Mouse (Mus musculus) hindbrain, embryonic 11.5 days (tissue): ENCODE measurements around the gene Oxt. TPM values are rescaled to one million over a fixed set of nuclear protein-coding genes. Genes with fewer than 3 reads are reported as not detected.
A peak's percentile ranks its signal among the peaks of the same experiment; 100 is the strongest.

Source experiments
- ATAC-seq: fragments of 200-750 bp; cut with Nextera tagmentation; 2 replicates; pipeline ENCODE4 v1.8.0; 2017; ENCODE audit warnings: mild to moderate bottlenecking, moderate TSS enrichment, moderate library complexity; ENCODE audit not compliant: low FRiP score
- DNase-seq: peaks from one replicate; pipeline ENCODE4 v3.0.0-alpha.2; 2015; ENCODE audit warnings: low spot score
- H3K27ac ChIP-seq: fragments of 300-500 bp; sonication (generic); 2 replicates; pipeline ENCODE4 v1.5.1; 2014; ENCODE audit warnings: mild to moderate bottlenecking, low read depth, low read length
- H3K27me3 ChIP-seq: fragments of 300-500 bp; sonication (generic); 2 replicates; pipeline ENCODE4 v1.6.1; 2014; ENCODE audit warnings: mild to moderate bottlenecking, low read length, moderate library complexity, mixed read lengths; ENCODE audit not compliant: control insufficient read depth, insufficient read depth
- H3K36me3 ChIP-seq: fragments of 300-500 bp; sonication (generic); 2 replicates; pipeline ENCODE4 v1.6.1; 2014; ENCODE audit warnings: mild to moderate bottlenecking, low read length, moderate library complexity, mixed read lengths; ENCODE audit not compliant: control insufficient read depth, insufficient read depth
- H3K4me1 ChIP-seq: fragments of 300-500 bp; sonication (generic); replicated peaks from 2 replicates; pipeline ENCODE4 v1.6.1; 2014; ENCODE audit warnings: low read length, mixed read lengths; ENCODE audit not compliant: control insufficient read depth, insufficient read depth
- H3K4me2 ChIP-seq: fragments of 300-500 bp; sonication (generic); replicated peaks from 2 replicates; pipeline ENCODE4 v1.6.1; 2014; ENCODE audit warnings: mild to moderate bottlenecking, low read depth, low read length
- H3K4me3 ChIP-seq: fragments of 300-500 bp; sonication (generic); 2 replicates; pipeline ENCODE4 v1.5.1; 2014; ENCODE audit warnings: low read depth, low read length
- H3K9ac ChIP-seq: fragments of 300-500 bp; sonication (generic); 2 replicates; pipeline ENCODE4 v1.6.1; 2014; ENCODE audit warnings: low read depth, low read length
- H3K9me3 ChIP-seq: fragments of 300-500 bp; sonication (generic); 2 replicates; pipeline ENCODE4 v1.6.1; 2016; ENCODE audit warnings: low read length; ENCODE audit not compliant: control insufficient read depth
- WGBS: fragments of 180-500 bp; shearing (Covaris S2); extraction: QIAGEN DNeasy Blood & Tissue Kit; methylation state at CpG from one replicate; pipeline ENCODE4 v1.1.7; 2014; 5-methylcytosine and 5-hydroxymethylcytosine counted together
- polyA plus RNA-seq: library from polyadenylated mRNA; unstranded; fragments of >200 nt; fragmentation: Nextera tagmentation; extraction: Ambion mirVana; gene quantifications from 2 replicates; pipeline ENCODE4 v1.2.1, GENCODE M21; 2014

Gene Oxt
- polyA plus RNA-seq, 1 experiment from 2014 or later: not detected

DNA sequence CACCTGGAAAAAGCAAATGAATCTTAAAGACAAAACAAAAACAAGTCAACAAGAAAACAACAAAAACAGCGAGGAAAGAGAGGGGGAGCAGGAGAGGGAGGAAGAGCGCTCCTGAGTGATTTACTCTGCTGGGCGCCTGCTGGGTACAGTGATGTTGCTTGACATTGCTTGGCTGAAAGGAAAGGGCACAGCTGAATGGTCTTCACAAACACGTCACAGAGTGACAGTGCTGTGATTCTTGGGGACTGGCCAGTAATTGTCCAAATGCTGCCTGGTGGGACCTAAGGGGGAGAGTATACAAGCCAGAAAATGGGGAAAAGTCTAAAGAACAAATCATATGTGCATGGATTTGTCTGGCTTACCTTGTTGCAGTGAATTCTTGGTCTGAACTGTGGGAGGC is 26.2 kb downstream of the Oxt start:
- ATAC-seq (no peak), DNase-seq (no peak)
- Histone ChIP-seq H3K4me3 (no peak overlapping the region), H3K36me3 (no peaks in the 10 kb centered on the region; the same call in 1 of the 2 replicates), H3K4me1 (no peaks in the 10 kb centered on the region), H3K9me3 (no peaks in the 10 kb centered on the region), H3K9ac (no peak overlapping the region), H3K27me3 (no peaks in the 10 kb centered on the region), H3K27ac (no peak overlapping the region), H3K4me2 (no peak overlapping the region)
- 91% methylated on average over 4 of the region's 4 CpGs for WGBS

- Histone ChIP-seq H3K27me3 (no peaks in the 10 kb centered on the region), H3K4me1 (no peaks in the 10 kb centered on the region), H3K4me3 (no peak overlapping the region), H3K27ac (no peak overlapping the region), H3K4me2 (no peak overlapping the region), H3K9ac (no peak overlapping the region), H3K36me3 (peaks cover 9% of the 10 kb centered on the region; the same call in 1 of the 2 replicates), H3K9me3 (no peaks in the 10 kb centered on the region)
- 53% methylated on average over 3 of the region's 3 CpGs for WGBS
- DNase-seq (peak; percentile 41), ATAC-seq (no peak)
Measured at GRCm38 (mm10) chr2:130613091-130613490, 37.1 kb downstream of the Oxt start.

- DNase-seq (no peak), ATAC-seq (no peak)
- WGBS: 94% methylated on average over 7 of the region's 7 CpGs
- H3K4me3 ChIP-seq: no peak overlapping the region
- H3K27ac ChIP-seq: no peak overlapping the region
- no peaks in the 10 kb centered on the region for H3K9me3 ChIP-seq
- no peak overlapping the region for H3K9ac ChIP-seq
- H3K4me1 ChIP-seq: no peaks in the 10 kb centered on the region
- no peak overlapping the region for H3K4me2 ChIP-seq
- peaks cover 13% of the 10 kb centered on the region; the same call in 1 of the 2 replicates for H3K36me3 ChIP-seq
- H3K27me3 ChIP-seq: no peaks in the 10 kb centered on the region
Measured at GRCm38 (mm10) chr2:130618972-130619371, 43.0 kb downstream of the Oxt start.

Other genes with a start within 250 kb of the Oxt start
- gene Cpxm1, start 178.6 kb upstream of the Oxt start, polyA plus RNA-seq: 31.8 and 32.1 TPM in 2 replicates
- gene Gm28372, start 170.9 kb upstream of the Oxt start, polyA plus RNA-seq: not detected in 2 replicates
- gene 1700020A23Rik, start 170.9 kb upstream of the Oxt start, polyA plus RNA-seq: not detected in 2 replicates
- gene Tmem239, start 169.7 kb upstream of the Oxt start, polyA plus RNA-seq: not detected in 2 replicates
- 70.2 and 78.5 TPM in 2 replicates for gene Vps16, start 151.8 kb upstream of the Oxt start, polyA plus RNA-seq
- gene Pced1a, start 151.5 kb upstream of the Oxt start, polyA plus RNA-seq: 8.1 and 10.3 TPM in 2 replicates
- 102 TPM in 2 replicates for gene Ptpra, start 125.9 kb upstream of the Oxt start, polyA plus RNA-seq
- 77.4 and 86.5 TPM in 2 replicates for gene Mrps26, start 12.4 kb upstream of the Oxt start, polyA plus RNA-seq
- not detected in 2 replicates for gene Avp, start 6.4 kb downstream of the Oxt start, polyA plus RNA-seq
- gene Fastkd5, start 53.9 kb downstream of the Oxt start, polyA plus RNA-seq: 20.2 and 22.0 TPM in 2 replicates
- gene Ubox5, start 53.9 kb downstream of the Oxt start, polyA plus RNA-seq: 16.3 and 17.3 TPM in 2 replicates
- gene Lzts3, start 66.6 kb downstream of the Oxt start, polyA plus RNA-seq: 0.98 and 1.6 TPM in 2 replicates
- 50.2 and 57.7 TPM in 2 replicates for gene Ddrgk1, start 88.5 kb downstream of the Oxt start, polyA plus RNA-seq
- 132 and 137 TPM in 2 replicates for gene Itpa, start 91.4 kb downstream of the Oxt start, polyA plus RNA-seq
- 0.15 and 0.39 TPM in 2 replicates for gene Slc4a11, start 121.3 kb downstream of the Oxt start, polyA plus RNA-seq